Mouse (Mus musculus): ENCODE data around the gene Cytl1. TPM values are rescaled to one million over a fixed set of nuclear protein-coding genes. Genes with fewer than 3 reads are reported as not detected.

The Cytl1 gene
- total RNA-seq, 2 experiments from 2014 or later: 2.9 to 17.6 TPM

DNA sequence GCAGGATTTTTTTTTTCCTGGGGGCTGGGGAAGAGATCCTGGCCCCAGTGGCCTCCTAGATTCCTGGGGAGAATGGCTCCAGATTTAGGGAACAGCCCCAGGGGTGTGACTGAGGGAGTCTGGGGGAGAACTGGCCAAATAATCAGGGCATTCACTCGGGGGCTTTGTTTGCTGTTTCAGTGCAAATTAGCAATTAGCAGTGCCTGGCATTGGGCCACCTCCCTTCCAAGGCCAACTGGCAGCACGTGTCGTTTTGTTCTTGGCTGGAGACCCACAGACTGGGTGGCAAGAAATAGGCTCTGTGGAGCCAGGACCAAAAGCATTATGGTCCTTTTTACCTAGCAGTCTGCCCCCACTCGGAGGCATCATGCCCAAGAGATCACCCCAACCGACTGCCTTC, 33.7 kb downstream of the Cytl1 start:
- DNase-seq: no peak

DNA sequence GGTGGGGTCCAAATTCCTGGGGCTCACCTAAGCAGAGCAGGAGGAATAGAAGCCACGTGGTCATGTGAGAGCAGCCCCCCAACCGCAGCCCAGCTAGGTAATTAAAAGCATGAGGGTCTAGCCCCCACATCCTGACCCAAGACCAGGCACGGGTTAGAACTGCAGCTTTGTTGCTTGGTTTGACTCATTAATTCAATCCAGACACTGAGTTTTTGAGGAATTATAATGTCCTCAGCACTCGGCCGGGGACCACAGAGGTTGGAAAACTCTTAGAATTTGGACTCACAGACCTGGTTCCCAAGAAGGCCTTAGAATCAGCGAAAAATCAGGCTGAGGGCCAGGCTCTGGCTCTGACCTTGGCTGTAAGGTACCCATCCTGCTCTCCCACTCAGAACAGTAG, 35.6 kb downstream of the Cytl1 start:
- no peak for DNase-seq

DNA sequence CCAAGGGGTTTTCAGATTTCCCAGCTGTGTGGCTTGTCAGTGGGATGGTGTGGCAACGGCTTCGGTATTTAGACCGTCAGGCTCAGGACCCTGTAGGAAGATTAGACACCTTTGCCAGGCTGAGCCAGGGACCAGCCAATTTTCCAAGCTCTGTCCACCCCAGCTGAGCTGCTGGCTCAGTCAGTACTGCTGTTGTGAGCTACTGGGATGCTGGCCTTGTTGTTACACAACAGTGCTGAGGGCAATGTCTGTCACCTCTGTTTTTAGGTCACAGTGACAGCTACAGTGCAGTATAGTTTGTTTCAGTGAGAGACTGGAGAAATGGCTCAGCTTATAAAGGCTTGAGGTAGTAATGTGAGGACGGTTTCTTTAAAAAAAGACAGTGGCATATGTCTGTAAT, 38.7 kb downstream of the Cytl1 start:
- DNase-seq: no peak

DNA sequence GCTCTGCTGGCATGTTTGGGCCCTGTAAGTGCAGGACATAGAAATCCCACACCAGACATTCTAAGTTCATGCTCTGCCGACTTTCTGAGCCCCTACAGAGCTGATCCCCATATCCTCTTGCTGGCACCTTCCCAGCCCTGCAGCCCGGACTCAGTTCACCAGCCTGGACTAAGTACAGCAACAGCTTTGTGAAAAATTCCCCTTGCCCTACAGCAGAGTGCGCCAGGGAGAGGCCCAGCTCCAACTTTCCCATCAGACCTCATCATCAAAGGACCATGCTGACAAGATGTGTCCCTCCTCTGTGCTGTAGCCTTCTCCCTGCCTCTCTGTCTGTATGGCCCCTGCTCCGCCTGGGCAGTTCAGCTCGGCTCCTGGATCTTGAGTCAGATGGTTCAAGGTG, 40.4 kb downstream of the Cytl1 start:
- DNase-seq: no peak

DNA sequence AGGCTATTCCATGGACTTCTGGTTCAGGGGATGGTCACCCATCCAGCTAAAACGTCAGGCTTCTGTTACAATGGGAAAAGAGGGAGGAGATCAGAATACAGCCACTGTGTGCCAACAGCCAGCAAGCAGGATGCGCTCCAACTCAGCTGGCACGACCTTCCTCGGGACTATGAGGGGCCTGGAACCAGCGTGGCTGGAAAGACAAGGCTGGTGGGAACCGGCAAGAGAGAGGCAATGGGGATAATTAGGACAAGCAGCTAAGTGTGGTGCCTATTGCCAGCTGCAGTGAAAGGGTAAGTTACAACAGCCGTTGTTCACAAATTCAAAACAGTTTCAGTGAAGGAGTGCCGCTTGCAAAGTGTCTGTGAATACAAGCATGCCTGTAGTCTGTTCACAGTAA, 48.0 kb downstream of the Cytl1 start:
- DNase-seq: no peak

DNA sequence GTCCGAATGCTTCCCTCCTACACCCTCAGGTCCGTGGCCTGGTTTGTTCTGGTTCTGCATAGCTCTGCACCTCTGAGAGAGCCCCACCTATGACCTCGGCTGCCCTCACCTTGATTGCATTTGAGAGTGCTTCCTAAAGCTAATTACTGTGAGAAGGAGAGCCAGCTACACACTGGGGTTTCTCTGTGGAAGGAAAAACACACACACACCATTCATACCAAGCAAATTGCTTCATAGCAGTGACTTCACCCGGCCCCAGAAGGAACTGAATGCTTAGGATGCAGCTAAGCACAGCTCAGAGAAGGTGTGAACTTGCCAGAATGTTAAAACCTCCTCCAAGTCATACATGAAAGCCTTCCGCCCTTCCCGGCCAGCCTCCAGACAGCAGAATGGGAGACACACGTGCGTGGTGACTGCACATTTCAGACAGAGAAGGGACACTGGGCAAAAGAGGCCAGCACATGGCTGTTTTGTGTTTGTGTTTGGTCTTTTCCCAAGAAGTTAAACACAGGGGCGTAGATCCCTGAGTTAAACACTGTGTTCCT, 49.6 kb downstream of the Cytl1 start:
- no peak for DNase-seq

Other genes starting within 250 kb of the Cytl1 start
- gene Stk32b, start 18.3 kb upstream of the Cytl1 start, total RNA-seq (2021): under 1 TPM in 1 of 2 experiments, not detected in 1; 0.08 TPM
- 1 to 10 TPM; 2.7 TPM for gene Msx1, start 89.1 kb downstream of the Cytl1 start, total RNA-seq (2021)

Measured in gastrocnemius, postnatal 25 days (tissue).